Mouse (Mus musculus): Measurements from ENCODE around the gene Ssh1. TPM values are rescaled to one million over a fixed set of nuclear protein-coding genes. Genes with fewer than 3 reads are reported as not detected.

Gene Ssh1
- polyA plus RNA-seq, 1 experiment = 16.4 TPM

- TF ChIP-seq POLR2A (IDR thresholded peaks at IDR 0.05; ENCODE audit: low read depth, low read length) = no peak
- TF ChIP-seq CTCF (IDR thresholded peaks at IDR 0.05; ENCODE audit: extremely low read depth, insufficient read depth, insufficient read length, insufficient replicate concordance) = no peak
- no peaks in the 10 kb centered on the region for H3K36me3 ChIP-seq (ENCODE audit: control insufficient read depth, insufficient read depth, low read length)
- H3K27ac ChIP-seq (ENCODE audit: insufficient read depth, low read length) = 0 out of 2 replicates have a peak overlapping the region, but pooled peaks have one; percentile 14
- H3K27me3 ChIP-seq (ENCODE audit: control insufficient read depth, insufficient read depth, low read length) = no peaks in the 10 kb centered on the region
- no peak overlapping the region for H3K4me3 ChIP-seq (ENCODE audit: extremely low read depth, insufficient read depth, insufficient read length)
- 85% methylated on average over 18 of the region's 18 CpGs for WGBS
- no peaks in the 10 kb centered on the region for H3K4me1 ChIP-seq (ENCODE audit: control insufficient read depth, insufficient read depth, insufficient read length)
- no peak for DNase-seq (ENCODE audit: low read depth in 1 of 2, low spot score in 2 of 2)
These were observed 102.8 kb downstream of the Ssh1 start for GRCm38 (mm10) chr5:113890874-113891273.

DNA sequence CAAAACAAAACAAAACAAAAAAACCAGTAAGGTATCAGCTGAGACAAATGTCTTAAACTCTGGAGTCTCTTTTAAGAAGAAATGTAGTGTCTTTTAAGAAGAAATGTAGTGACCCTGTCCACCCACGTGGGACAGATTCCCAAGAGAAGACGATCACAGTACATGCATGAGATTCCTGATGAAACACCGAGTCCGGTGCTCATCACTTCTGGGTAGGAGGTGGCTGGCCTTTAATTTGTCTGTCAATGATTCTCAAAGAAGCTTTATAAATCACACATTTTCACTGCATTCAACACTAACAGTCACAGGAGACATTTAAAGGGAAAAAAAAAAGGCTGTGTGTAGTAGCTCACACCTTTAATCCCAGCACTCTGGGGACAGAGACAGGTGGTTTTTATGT, 103.8 kb downstream of the Ssh1 start:
- H3K4me3 ChIP-seq (ENCODE audit: extremely low read depth, insufficient read depth, insufficient read length) = no peak overlapping the region
- 90% methylated on average over 4 of the region's 4 CpGs for WGBS
- DNase-seq (ENCODE audit: low read depth in 1 of 2, low spot score in 2 of 2) = no peak
- no peak for TF ChIP-seq POLR2A (IDR thresholded peaks at IDR 0.05; ENCODE audit: low read depth, low read length)
- no peak for TF ChIP-seq CTCF (IDR thresholded peaks at IDR 0.05; ENCODE audit: extremely low read depth, insufficient read depth, insufficient read length, insufficient replicate concordance)
- H3K36me3 ChIP-seq (ENCODE audit: control insufficient read depth, insufficient read depth, low read length) = no peaks in the 10 kb centered on the region
- no peak overlapping the region for H3K27ac ChIP-seq (ENCODE audit: insufficient read depth, low read length)
- H3K27me3 ChIP-seq (ENCODE audit: control insufficient read depth, insufficient read depth, low read length) = no peaks in the 10 kb centered on the region
- H3K4me1 ChIP-seq (ENCODE audit: control insufficient read depth, insufficient read depth, insufficient read length) = no peaks in the 10 kb centered on the region

GRCm38 (mm10) chr5:113889181-113889906, 104.3 kb downstream of the Ssh1 start:
- Histone ChIP-seq H3K4me1 (ENCODE audit: control insufficient read depth, insufficient read depth, insufficient read length) (no peaks in the 10 kb centered on the region), H3K27me3 (ENCODE audit: control insufficient read depth, insufficient read depth, low read length) (no peaks in the 10 kb centered on the region), H3K4me3 (ENCODE audit: extremely low read depth, insufficient read depth, insufficient read length) (no peak overlapping the region), H3K36me3 (ENCODE audit: control insufficient read depth, insufficient read depth, low read length) (no peaks in the 10 kb centered on the region), H3K27ac (ENCODE audit: insufficient read depth, low read length) (no peak overlapping the region)
- WGBS = 75% methylated on average over 19 of the region's 19 CpGs
- TF ChIP-seq CTCF (IDR thresholded peaks at IDR 0.05; ENCODE audit: extremely low read depth, insufficient read depth, insufficient read length, insufficient replicate concordance) = no peak
- no peak for TF ChIP-seq POLR2A (IDR thresholded peaks at IDR 0.05; ENCODE audit: low read depth, low read length)
- DNase-seq (ENCODE audit: low read depth in 1 of 2, low spot score in 2 of 2) = no peak

DNA sequence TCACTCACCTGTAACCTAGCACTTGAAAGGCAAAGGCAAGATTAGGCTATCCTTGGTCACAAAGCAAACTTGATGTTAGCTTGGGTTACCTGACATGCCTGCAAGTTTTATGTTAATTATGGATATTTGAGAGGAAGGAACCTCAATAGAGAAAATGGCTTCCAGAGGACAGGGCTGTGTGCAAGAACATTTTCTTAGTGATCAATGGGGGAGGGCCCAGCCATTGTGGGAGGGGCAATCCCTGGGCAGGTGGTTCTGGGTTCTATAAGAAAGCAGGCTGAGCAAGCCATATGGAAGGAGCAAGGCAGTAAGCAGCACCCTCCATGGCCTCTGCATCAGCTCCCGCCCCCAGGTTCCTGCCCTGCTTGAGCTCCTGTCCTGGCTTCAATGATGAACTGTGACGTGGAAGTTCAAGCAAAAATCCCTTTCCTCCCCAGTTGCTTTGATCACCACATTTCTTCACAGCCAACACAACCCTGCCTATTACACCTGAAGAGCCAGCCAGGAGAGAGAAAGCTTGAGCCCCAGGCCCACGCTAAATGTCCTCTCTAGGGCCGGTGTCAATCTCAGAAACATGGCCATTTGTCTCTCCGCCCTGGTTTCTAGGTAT, 105.4 kb downstream of the Ssh1 start:
- H3K4me1 ChIP-seq (ENCODE audit: control insufficient read depth, insufficient read depth, insufficient read length) = no peaks in the 10 kb centered on the region
- no peak overlapping the region for H3K27ac ChIP-seq (ENCODE audit: insufficient read depth, low read length)
- 88% methylated on average over 5 of the region's 5 CpGs for WGBS

GRCm38 (mm10) chr5:113887132-113887531, 106.6 kb downstream of the Ssh1 start:
- TF ChIP-seq CTCF (IDR thresholded peaks at IDR 0.05; ENCODE audit: extremely low read depth, insufficient read depth, insufficient read length, insufficient replicate concordance) (no peak), POLR2A (IDR thresholded peaks at IDR 0.05; ENCODE audit: low read depth, low read length) (no peak)
- Histone ChIP-seq H3K4me1 (ENCODE audit: control insufficient read depth, insufficient read depth, insufficient read length) (no peaks in the 10 kb centered on the region), H3K4me3 (ENCODE audit: extremely low read depth, insufficient read depth, insufficient read length) (no peak overlapping the region), H3K27me3 (ENCODE audit: control insufficient read depth, insufficient read depth, low read length) (no peaks in the 10 kb centered on the region), H3K36me3 (ENCODE audit: control insufficient read depth, insufficient read depth, low read length) (0 out of 2 replicates have a peak, but pooled peaks cover 1% of the 10 kb centered on the region), H3K27ac (ENCODE audit: insufficient read depth, low read length) (no peak overlapping the region)
- DNase-seq (ENCODE audit: low read depth in 1 of 2, low spot score in 2 of 2) = no peak
- 90% methylated on average over 11 of the region's 11 CpGs for WGBS

More for the DNA sequence above, 105.4 kb downstream of the Ssh1 start:
- no peaks in the 10 kb centered on the region for H3K27me3 ChIP-seq (ENCODE audit: control insufficient read depth, insufficient read depth, low read length)
- H3K36me3 ChIP-seq (ENCODE audit: control insufficient read depth, insufficient read depth, low read length) = no peaks in the 10 kb centered on the region
- no peak for DNase-seq (ENCODE audit: low read depth in 1 of 2, low spot score in 2 of 2)
- no peak overlapping the region for H3K4me3 ChIP-seq (ENCODE audit: extremely low read depth, insufficient read depth, insufficient read length)
- no peak for TF ChIP-seq POLR2A (IDR thresholded peaks at IDR 0.05; ENCODE audit: low read depth, low read length)
- TF ChIP-seq CTCF (IDR thresholded peaks at IDR 0.05; ENCODE audit: extremely low read depth, insufficient read depth, insufficient read length, insufficient replicate concordance) = no peak

Other genes with a start within 250 kb of the Ssh1 start
- gene Sart3, start 221.4 kb downstream of the Ssh1 start, polyA plus RNA-seq (2012; rRNA removed) = 27.2 and 28.0 TPM in 2 replicates
- gene Iscu, start 221.1 kb downstream of the Ssh1 start, polyA plus RNA-seq (2012; rRNA removed) = 77.5 and 79.7 TPM in 2 replicates
- 3.0 and 4.8 TPM in 2 replicates for gene Tmem119, start 193.4 kb downstream of the Ssh1 start, polyA plus RNA-seq (2012; rRNA removed)
- 274 and 338 TPM in 2 replicates for gene Selplg, start 161.2 kb downstream of the Ssh1 start, polyA plus RNA-seq (2012; rRNA removed)
- gene Coro1c, start 85.1 kb downstream of the Ssh1 start, polyA plus RNA-seq (2012; rRNA removed) = 37.9 and 38.3 TPM in 2 replicates
- gene Dao, start 9.8 kb upstream of the Ssh1 start, polyA plus RNA-seq (2012; rRNA removed) = 0.12 and 0.26 TPM in 2 replicates
- 13.3 and 14.0 TPM in 2 replicates for gene Usp30, start 71.6 kb upstream of the Ssh1 start, polyA plus RNA-seq (2012; rRNA removed)
- gene Svop, start 97.7 kb upstream of the Ssh1 start, polyA plus RNA-seq (2012; rRNA removed) = not detected in 2 replicates
- 9.0 and 9.8 TPM in 2 replicates for gene Alkbh2, start 134.3 kb upstream of the Ssh1 start, polyA plus RNA-seq (2012; rRNA removed)
- 5.7 and 8.8 TPM in 2 replicates for gene Ung, start 136.5 kb upstream of the Ssh1 start, polyA plus RNA-seq (2012; rRNA removed)
- 9.2 and 9.3 TPM in 2 replicates for gene Acacb, start 152.6 kb upstream of the Ssh1 start, polyA plus RNA-seq (2012; rRNA removed)

All from spleen, adult 2 months (tissue).